Mouse (Mus musculus) olfactory bulb, adult 2 months (tissue): Measurements from ENCODE around the gene Pold2.

Source experiments
- CTCF ChIP-seq: fragments of 200-500 bp; IDR thresholded peaks from 2 replicates; pipeline ENCODE4 v1.5.1; 2012; ENCODE audit warnings: low read depth, mild to moderate bottlenecking, low read length, moderate library complexity; ENCODE audit not compliant: insufficient read depth
- POLR2A ChIP-seq: fragments of 200-500 bp; IDR thresholded peaks from 2 replicates; pipeline ENCODE4 v1.6.1; 2012; ENCODE audit warnings: mild to moderate bottlenecking, low read depth, low read length, moderate library complexity; ENCODE audit not compliant: insufficient read depth

- no peak for TF ChIP-seq CTCF
- TF ChIP-seq POLR2A: no peak
Observed at GRCm38 (mm10) chr11:5828509-5829191, 49.4 kb downstream of the Pold2 start.
